Mouse (Mus musculus) MEL (cell line): ENCODE measurements around the gene Gpatch2. TPM values are rescaled to one million over a fixed set of nuclear protein-coding genes. Genes with fewer than 3 reads are reported as not detected.

Experiments
- DNase-seq: peaks from one replicate; pipeline ENCODE4 v3.0.0; 2011; ENCODE audit warnings: low read depth, low spot score
- H3K27ac ChIP-seq: 2 replicates; pipeline ENCODE4 v1.5.1; 2012; ENCODE audit warnings: low read depth, mild to moderate bottlenecking, control low read depth, low read length, moderate library complexity; ENCODE audit not compliant: control insufficient read depth
- H3K27me3 ChIP-seq, 2 experiments: fragments of 150-350 bp in 1 of 2; sonication (generic) in 1 of 2; 2 replicates each; pipeline ENCODE4 v1.6.1; 2012; ENCODE audit warnings: low read length in 2 of 2, mild to moderate bottlenecking in 2 of 2, improper control_type of control experiment in 1 of 2, moderate library complexity in 1 of 2; ENCODE audit not compliant: insufficient read depth in 2 of 2, control insufficient read depth in 1 of 2
- H3K36me3 ChIP-seq, 2 experiments: 2 replicates each; pipeline ENCODE4 v1.6.1; 2012 to 2014; ENCODE audit warnings: low read length in 2 of 2, improper control_type of control experiment in 1 of 2, inconsistent platforms in 1 of 2, mild to moderate bottlenecking in 1 of 2; ENCODE audit not compliant: insufficient read depth in 2 of 2, control insufficient read depth in 1 of 2
- H3K4me1 ChIP-seq, 2 experiments: fragments of 150-350 bp in 1 of 2; sonication (generic) in 1 of 2; 2 replicates each; pipeline ENCODE4 v1.6.1; 2012; ENCODE audit warnings: low read length in 2 of 2, improper control_type of control experiment in 1 of 2, mild to moderate bottlenecking in 1 of 2; ENCODE audit not compliant: insufficient read depth in 2 of 2, control insufficient read depth in 1 of 2
- H3K4me3 ChIP-seq, 2 experiments: fragments of 150-350 bp in 1 of 2; sonication (generic) in 1 of 2; 2 replicates each; pipeline ENCODE4 v1.5.1; 2012; ENCODE audit warnings: low read depth in 2 of 2, low read length in 2 of 2, mild to moderate bottlenecking in 2 of 2, moderate library complexity in 2 of 2, control low read depth in 1 of 2, improper control_type of control experiment in 1 of 2; ENCODE audit not compliant: control insufficient read depth in 1 of 2, insufficient read depth in 1 of 2
- H3K79me2 ChIP-seq: 2 replicates; pipeline ENCODE4 v1.6.1; 2012; ENCODE audit warnings: mild to moderate bottlenecking, low read length, moderate library complexity; ENCODE audit not compliant: control insufficient read depth, poor library complexity, insufficient read depth
- H3K9ac ChIP-seq: 2 replicates; pipeline ENCODE4 v1.6.1; 2012; ENCODE audit warnings: low read depth, mild to moderate bottlenecking, control low read depth, low read length, moderate library complexity; ENCODE audit not compliant: control insufficient read depth, poor library complexity, severe bottlenecking
- H3K9me3 ChIP-seq: fragments of 150-350 bp; sonication (generic); replicated peaks from 2 replicates; pipeline ENCODE4 v1.6.1; 2012; ENCODE audit warnings: mild to moderate bottlenecking, low read length, improper control_type of control experiment, moderate library complexity; ENCODE audit not compliant: insufficient read depth
- BHLHE40 ChIP-seq: IDR thresholded peaks from 2 replicates; pipeline ENCODE4 v1.6.1; 2012; ENCODE audit warnings: low read depth, mild to moderate bottlenecking, inconsistent platforms, low read length, improper control_type of control experiment, borderline replicate concordance
- CHD1 ChIP-seq: IDR thresholded peaks from 2 replicates; pipeline ENCODE4 v1.6.1; 2012; ENCODE audit warnings: low read depth, mild to moderate bottlenecking, inconsistent platforms, low read length, improper control_type of control experiment
- E2F4 ChIP-seq: IDR thresholded peaks from 2 replicates; pipeline ENCODE4 v1.6.1; 2011; ENCODE audit warnings: low read depth, low read length, improper control_type of control experiment, borderline replicate concordance
- EP300 ChIP-seq, 2 experiments: IDR thresholded peaks; 2 replicates each; pipeline ENCODE4 v1.6.1; 2011; ENCODE audit warnings: improper control_type of control experiment in 2 of 2, low read length in 2 of 2, low read depth in 1 of 2, mild to moderate bottlenecking in 1 of 2
- ETS1 ChIP-seq: IDR thresholded peaks from 2 replicates; pipeline ENCODE4 v1.6.1; 2012; ENCODE audit warnings: low read depth, mild to moderate bottlenecking, inconsistent platforms, low read length, improper control_type of control experiment, moderate library complexity
- GATA1 ChIP-seq: IDR thresholded peaks from 2 replicates; pipeline ENCODE4 v1.6.1; 2011; ENCODE audit warnings: low read depth, low read length, improper control_type of control experiment
- HCFC1 ChIP-seq: IDR thresholded peaks from 2 replicates; pipeline ENCODE4 v1.6.1; 2012; ENCODE audit warnings: low read depth, mild to moderate bottlenecking, inconsistent platforms, low read length, improper control_type of control experiment, moderate library complexity
- JUND ChIP-seq: IDR thresholded peaks from 2 replicates; pipeline ENCODE4 v1.6.1; 2011; ENCODE audit warnings: low read depth, mild to moderate bottlenecking, improper control_type of control experiment, low read length
- MAFK ChIP-seq: IDR thresholded peaks from 2 replicates; pipeline ENCODE4 v1.6.1; 2011; ENCODE audit warnings: low read depth, mild to moderate bottlenecking, low read length, improper control_type of control experiment, borderline replicate concordance
- MEF2A ChIP-seq: IDR thresholded peaks from 2 replicates; pipeline ENCODE4 v1.6.1; 2014; ENCODE audit warnings: low read depth, mild to moderate bottlenecking, inconsistent platforms, low read length, improper control_type of control experiment; ENCODE audit not compliant: poor library complexity, insufficient replicate concordance, severe bottlenecking; ENCODE audit errors: extremely low read depth
- MXI1 ChIP-seq: IDR thresholded peaks from 2 replicates; pipeline ENCODE4 v1.6.1; 2011; ENCODE audit warnings: mild to moderate bottlenecking, low read depth, low read length, improper control_type of control experiment
- MYB ChIP-seq: IDR thresholded peaks from 2 replicates; pipeline ENCODE4 v1.6.1; 2011; ENCODE audit warnings: mild to moderate bottlenecking, low read depth, low read length, improper control_type of control experiment
- NELFE ChIP-seq: IDR thresholded peaks from 2 replicates; pipeline ENCODE4 v1.6.1; 2011; ENCODE audit warnings: low read depth, low read length, improper control_type of control experiment
- POLR2AphosphoS2 ChIP-seq: IDR thresholded peaks from 2 replicates; pipeline ENCODE4 v1.6.1; 2011; ENCODE audit warnings: low read length, improper control_type of control experiment
- POLR2AphosphoS5 ChIP-seq: IDR thresholded peaks from 2 replicates; pipeline ENCODE4 v1.6.1; 2012; ENCODE audit warnings: low read depth, borderline replicate concordance, mild to moderate bottlenecking, inconsistent platforms, low read length, moderate library complexity, mixed read lengths
- RAD21 ChIP-seq: IDR thresholded peaks from 2 replicates; pipeline ENCODE4 v1.6.1; 2011; ENCODE audit warnings: mild to moderate bottlenecking, low read depth, low read length, improper control_type of control experiment
- RCOR1 ChIP-seq: IDR thresholded peaks from 2 replicates; pipeline ENCODE4 v1.6.1; 2012; ENCODE audit warnings: low read depth, mild to moderate bottlenecking, inconsistent platforms, low read length, improper control_type of control experiment
- SMC3 ChIP-seq: IDR thresholded peaks from 2 replicates; pipeline ENCODE4 v1.6.1; 2011; ENCODE audit warnings: low read depth, low read length, improper control_type of control experiment
- TAL1 ChIP-seq: IDR thresholded peaks from 2 replicates; pipeline ENCODE4 v1.6.1; 2012; ENCODE audit warnings: mild to moderate bottlenecking, inconsistent platforms, low read length, moderate library complexity, mixed read lengths
- TBP ChIP-seq: IDR thresholded peaks from 2 replicates; pipeline ENCODE4 v1.8.0; 2011; ENCODE audit warnings: low read depth, low read length, improper control_type of control experiment
- TCF12 ChIP-seq: IDR thresholded peaks from 2 replicates; pipeline ENCODE4 v1.6.1; 2014; ENCODE audit warnings: low read depth, mild to moderate bottlenecking, inconsistent platforms, low read length, improper control_type of control experiment, moderate library complexity
- UBTF ChIP-seq: IDR thresholded peaks from 2 replicates; pipeline ENCODE4 v1.6.1; 2012; ENCODE audit warnings: low read depth, mild to moderate bottlenecking, inconsistent platforms, low read length, improper control_type of control experiment, moderate library complexity, borderline replicate concordance; ENCODE audit not compliant: insufficient read depth
- USF1 ChIP-seq: IDR thresholded peaks from 2 replicates; pipeline ENCODE4 v1.6.1; 2014; ENCODE audit warnings: low read depth, mild to moderate bottlenecking, inconsistent platforms, low read length, improper control_type of control experiment, moderate library complexity
- ZC3H11A ChIP-seq: IDR thresholded peaks from 2 replicates; pipeline ENCODE4 v1.6.1; 2012; ENCODE audit warnings: low read depth, mild to moderate bottlenecking, inconsistent platforms, low read length, improper control_type of control experiment
- ZKSCAN1 ChIP-seq: IDR thresholded peaks from 2 replicates; pipeline ENCODE4 v1.6.1; 2012; ENCODE audit warnings: low read depth, mild to moderate bottlenecking, inconsistent platforms, low read length, improper control_type of control experiment, moderate library complexity
- polyA plus RNA-seq, 2 experiments: library from polyadenylated mRNA; stranded (reverse) in 1 of 2; unstranded in 1 of 2; fragments of >175 nt in 1 of 2; fragments of >200 nt in 1 of 2; gene quantifications; 2 replicates each; pipeline versions ENCODE4 v1.2.1 to v1.2.4; 2012; ENCODE audit warnings: low replicate concordance in 2 of 2, low read depth in 1 of 2; ENCODE audit not compliant: insufficient read length in 2 of 2, insufficient read depth in 1 of 2, missing spikeins in 1 of 2
- total RNA-seq: library from RNA; depleted of rRNA; stranded (reverse); fragments of 300-350 nt; gene quantifications from 2 replicates; pipeline ENCODE4 v1.2.3, GENCODE M21; 2012

The Gpatch2 gene
- total and polyA plus RNA-seq, 3 experiments, result 14.5 to 15.3 TPM; not detected in 1

DNA sequence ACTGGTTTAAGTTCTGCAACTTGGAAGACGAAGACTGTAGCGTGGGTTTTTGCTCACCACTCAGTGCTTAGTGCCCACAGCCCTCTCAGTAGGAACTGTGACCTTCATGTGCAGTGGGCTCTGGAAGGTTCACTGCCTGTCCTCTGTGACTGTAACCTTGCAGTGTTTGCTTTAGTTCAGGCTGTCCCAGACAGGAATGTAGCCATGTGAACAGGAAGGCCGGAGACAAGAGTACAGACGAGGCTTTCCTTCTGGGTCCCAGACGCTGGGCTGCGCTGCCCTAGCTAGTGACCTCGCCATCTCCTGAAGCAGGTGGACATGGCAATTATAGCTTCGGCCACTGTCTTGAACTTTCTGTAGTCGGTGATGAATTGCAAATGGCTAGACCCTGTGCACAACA, 62.0 kb downstream of the Gpatch2 start:
- no peak overlapping the region for H3K27ac ChIP-seq
- no peak overlapping the region for H3K9ac ChIP-seq
- DNase-seq, result no peak
- no peaks in the 10 kb centered on the region for H3K9me3 ChIP-seq
- no peak overlapping the region for H3K4me3 ChIP-seq
- TF ChIP-seq TBP, result no peak
- TF ChIP-seq TCF12, result no peak
- TF ChIP-seq UBTF, result no peak
- TF ChIP-seq USF1, result no peak
- no peak for TF ChIP-seq POLR2AphosphoS2
- no peak for TF ChIP-seq ZC3H11A
- TF ChIP-seq ZKSCAN1, result no peak
- no peak for TF ChIP-seq TAL1
- TF ChIP-seq MYB, result no peak
- no peak for TF ChIP-seq HCFC1
- no peak for TF ChIP-seq BHLHE40
- TF ChIP-seq EP300 (IDR thresholded peaks at IDR 0.05; ENCODE audit: low read depth in 1 of 2, low read length in 2 of 2), result no peak
- TF ChIP-seq MEF2A, result no peak
- peaks cover 6 to 7% of the 10 kb centered on the region in 2 experiments for H3K4me1 ChIP-seq
- H3K36me3 ChIP-seq, result peaks cover 0 to 2% of the 10 kb centered on the region in 2 experiments; a peak in 2 of 4 replicates
- H3K79me2 ChIP-seq, result no peaks in the 10 kb centered on the region
- no peaks in the 10 kb centered on the region for H3K27me3 ChIP-seq

DNA sequence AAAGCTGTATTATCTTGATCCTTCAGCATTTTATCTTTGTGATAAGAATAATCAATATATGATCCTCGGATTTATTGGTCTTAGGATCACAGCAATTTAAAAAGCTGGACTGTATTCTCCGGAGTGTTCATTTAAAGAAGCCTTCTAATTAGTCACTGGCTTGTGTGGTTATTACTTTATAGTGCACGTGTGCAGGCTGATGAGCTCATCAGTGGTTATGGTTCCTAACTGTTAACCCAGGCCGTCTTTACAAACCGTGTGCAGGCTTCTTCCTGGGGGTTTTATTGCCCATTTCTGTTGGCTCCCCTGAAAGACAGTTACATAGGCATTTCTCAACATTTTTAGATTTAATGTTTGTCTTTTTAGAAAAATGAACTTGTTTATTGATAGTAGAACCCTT, 63.2 kb downstream of the Gpatch2 start:
- no peaks in the 10 kb centered on the region for H3K9me3 ChIP-seq
- H3K36me3 ChIP-seq, result peaks cover 0 to 12% of the 10 kb centered on the region in 2 experiments; a peak in 2 of 4 replicates
- no peak overlapping the region for H3K27ac ChIP-seq
- H3K4me1 ChIP-seq, result peaks cover 13 to 16% of the 10 kb centered on the region in 2 experiments
- H3K9ac ChIP-seq, result no peak overlapping the region
- H3K4me3 ChIP-seq, result no peak overlapping the region
- no peaks in the 10 kb centered on the region for H3K79me2 ChIP-seq
- TF ChIP-seq SMC3 (no peak), E2F4 (no peak), TBP (no peak), JUND (no peak), CHD1 (no peak), HCFC1 (no peak), MAFK (no peak), ETS1 (no peak), TCF12 (no peak), RAD21 (no peak), MXI1 (no peak), POLR2AphosphoS5 (no peak), RCOR1 (no peak), GATA1 (no peak), NELFE (no peak)
- TF ChIP-seq, all 39 proteins: peak for 0
- no peaks in the 10 kb centered on the region for H3K27me3 ChIP-seq
- no peak for DNase-seq
